Mouse (Mus musculus) ES-Bruce4 (cell line): ENCODE measurements at regions not wholly inside any gene's neighbourhood (a gene's known extent, or its start where the extent isn't known, plus 50 kb on each side); places are given as distances from the start of the nearest gene placed in this dataset.
A peak's percentile ranks its signal among the peaks of the same experiment; 100 is the strongest.

Experiments
- H3K27ac ChIP-seq: 2 replicates; pipeline ENCODE4 v1.5.1; 2012; ENCODE audit warnings: low read length, inconsistent platforms; ENCODE audit not compliant: insufficient read depth
- H3K27me3 ChIP-seq: 2 replicates; pipeline ENCODE4 v1.6.1; 2012; ENCODE audit warnings: mild to moderate bottlenecking, low read length, inconsistent platforms; ENCODE audit not compliant: control insufficient read depth, poor library complexity, insufficient read depth, severe bottlenecking
- H3K36me3 ChIP-seq: 2 replicates; pipeline ENCODE4 v1.6.1; 2012; ENCODE audit warnings: inconsistent platforms, mild to moderate bottlenecking, low read length, moderate library complexity; ENCODE audit not compliant: control insufficient read depth, poor library complexity, insufficient read depth, severe bottlenecking
- H3K4me1 ChIP-seq: one replicate; pipeline ENCODE4 v1.8.1; 2011; ENCODE audit warnings: low read length; ENCODE audit not compliant: control insufficient read depth, insufficient read depth
- H3K4me3 ChIP-seq: 2 replicates; pipeline ENCODE4 v1.5.1; 2011; ENCODE audit warnings: low read depth, mild to moderate bottlenecking, low read length
- H3K9ac ChIP-seq: 2 replicates; pipeline ENCODE4 v1.6.1; 2012; ENCODE audit warnings: low read depth, mild to moderate bottlenecking, inconsistent platforms; ENCODE audit not compliant: poor library complexity, severe bottlenecking
- H3K9me3 ChIP-seq: replicated peaks from 2 replicates; pipeline ENCODE4 v1.6.1; 2012; ENCODE audit warnings: mild to moderate bottlenecking, low read length, inconsistent platforms; ENCODE audit not compliant: control insufficient read depth, poor library complexity, insufficient read depth, severe bottlenecking
- CTCF ChIP-seq: IDR thresholded peaks from one replicate; pipeline ENCODE4 v1.8.1; 2011; ENCODE audit warnings: low read depth, low read length
- EP300 ChIP-seq: IDR thresholded peaks from 2 replicates; pipeline ENCODE4 v1.6.1; 2011; ENCODE audit warnings: low read depth, low read length; ENCODE audit not compliant: insufficient read depth
- POLR2A ChIP-seq: IDR thresholded peaks from one replicate; pipeline ENCODE4 v1.8.1; 2011; ENCODE audit warnings: low read length; ENCODE audit not compliant: insufficient read depth

DNA sequence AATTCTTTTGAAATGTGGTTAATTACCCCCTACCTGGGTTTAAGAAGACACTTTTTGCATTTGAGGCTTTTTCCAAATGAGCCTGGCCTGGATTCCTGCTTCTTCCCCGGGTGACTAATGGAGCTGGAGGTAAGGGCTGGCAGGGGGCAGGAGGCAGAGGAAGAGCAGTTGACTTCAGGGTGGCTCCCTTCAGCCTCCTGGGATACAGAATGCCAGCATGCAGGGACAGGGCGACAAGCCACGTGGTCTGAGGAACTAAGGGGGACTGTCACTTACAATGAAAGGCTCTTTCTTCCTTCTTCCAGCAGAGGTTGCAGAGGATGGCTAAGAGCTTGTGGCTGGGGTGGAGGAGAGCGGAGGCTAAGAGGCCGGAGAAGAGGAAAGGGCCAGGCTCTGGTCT, 234.8 kb upstream of the Rpl38 start:
- H3K4me3 ChIP-seq: no peak overlapping the region
- H3K27ac ChIP-seq: no peak overlapping the region
- no peak for TF ChIP-seq POLR2A
- no peak for TF ChIP-seq CTCF
- TF ChIP-seq EP300: no peak
- H3K4me1 ChIP-seq: no peaks in the 10 kb centered on the region
- no peak overlapping the region for H3K9ac ChIP-seq
- H3K36me3 ChIP-seq: no peaks in the 10 kb centered on the region
- H3K9me3 ChIP-seq: no peaks in the 10 kb centered on the region
- H3K27me3 ChIP-seq: peaks cover 3% of the 10 kb centered on the region; the same call in 1 of the 2 replicates

- no peaks in the 10 kb centered on the region for H3K36me3 ChIP-seq
- H3K27ac ChIP-seq: no peak overlapping the region
- H3K4me1 ChIP-seq: no peaks in the 10 kb centered on the region
- no peak overlapping the region for H3K4me3 ChIP-seq
- H3K9me3 ChIP-seq: no peaks in the 10 kb centered on the region
- no peak overlapping the region for H3K9ac ChIP-seq
- TF ChIP-seq POLR2A: no peak
- TF ChIP-seq CTCF: no peak
- no peak for TF ChIP-seq EP300
- H3K27me3 ChIP-seq: 0 out of 2 replicates have a peak, but pooled peaks cover 2% of the 10 kb centered on the region
These were observed 242.9 kb upstream of the Rpl38 start for GRCm38 (mm10) chr11:114425447-114425846.

GRCm38 (mm10) chr11:114423322-114423721, 245.0 kb upstream of the Rpl38 start:
- TF ChIP-seq EP300: no peak
- no peak for TF ChIP-seq CTCF
- no peak for TF ChIP-seq POLR2A
- H3K9ac ChIP-seq: no peak overlapping the region

GRCm38 (mm10) chr11:114419002-114419401, 249.3 kb upstream of the Rpl38 start:
- Histone ChIP-seq H3K27me3 (0 out of 2 replicates have a peak, but pooled peaks cover 2% of the 10 kb centered on the region), H3K4me3 (no peak overlapping the region), H3K36me3 (no peaks in the 10 kb centered on the region), H3K9me3 (no peaks in the 10 kb centered on the region), H3K9ac (no peak overlapping the region), H3K27ac (no peak overlapping the region), H3K4me1 (no peaks in the 10 kb centered on the region)
- TF ChIP-seq CTCF: peak; percentile 29
- no peak for TF ChIP-seq EP300
- TF ChIP-seq POLR2A: no peak

More at GRCm38 (mm10) chr11:114423322-114423721, 245.0 kb upstream of the Rpl38 start:
- Histone ChIP-seq H3K36me3 (no peaks in the 10 kb centered on the region), H3K9me3 (no peaks in the 10 kb centered on the region), H3K27me3 (0 out of 2 replicates have a peak, but pooled peaks cover 2% of the 10 kb centered on the region), H3K27ac (no peak overlapping the region), H3K4me3 (no peak overlapping the region), H3K4me1 (no peaks in the 10 kb centered on the region)

GRCm38 (mm10) chr11:114416168-114416567, 252.2 kb upstream of the Rpl38 start:
- no peaks in the 10 kb centered on the region for H3K9me3 ChIP-seq
- H3K4me3 ChIP-seq: no peak overlapping the region
- TF ChIP-seq POLR2A: no peak
- no peak for TF ChIP-seq EP300
- no peak for TF ChIP-seq CTCF
- H3K9ac ChIP-seq: no peak overlapping the region
- H3K36me3 ChIP-seq: no peaks in the 10 kb centered on the region
- H3K27me3 ChIP-seq: no peaks in the 10 kb centered on the region
- H3K4me1 ChIP-seq: no peaks in the 10 kb centered on the region
- no peak overlapping the region for H3K27ac ChIP-seq

GRCm38 (mm10) chr11:114404401-114404800, 263.9 kb upstream of the Rpl38 start:
- no peak overlapping the region for H3K9ac ChIP-seq
- TF ChIP-seq EP300 (no peak), CTCF (no peak), POLR2A (no peak)
- no peaks in the 10 kb centered on the region for H3K36me3 ChIP-seq
- no peak overlapping the region for H3K4me3 ChIP-seq
- no peaks in the 10 kb centered on the region for H3K27me3 ChIP-seq
- H3K27ac ChIP-seq: no peak overlapping the region
- H3K4me1 ChIP-seq: no peaks in the 10 kb centered on the region
- no peaks in the 10 kb centered on the region for H3K9me3 ChIP-seq
